Mouse (Mus musculus) left cerebral cortex, adult 8-10 months (tissue): ENCODE data around the gene Ifit3b. TPM values are rescaled to one million over a fixed set of nuclear protein-coding genes. Genes with fewer than 3 reads are reported as not detected.
"Not testable (repeated sequence)": the region's sequence is repeated elsewhere in the genome, so short reads cannot be mapped to it uniquely, and the experiment has no call there.

Experiments
- DNase-seq, 2 experiments: peaks; one replicate each; pipeline ENCODE4 v3.0.0; 2022; ENCODE audit warnings: low spot score in 2 of 2
- total RNA-seq, 4 experiments: library from RNA; stranded (reverse); gene quantifications; 2 replicates each; pipeline ENCODE4 v1.2.4; 2022

The Ifit3b gene
- 1 to 10 TPM; 3.5 to 6.3 (median 4.4) TPM for total RNA-seq

DNA sequence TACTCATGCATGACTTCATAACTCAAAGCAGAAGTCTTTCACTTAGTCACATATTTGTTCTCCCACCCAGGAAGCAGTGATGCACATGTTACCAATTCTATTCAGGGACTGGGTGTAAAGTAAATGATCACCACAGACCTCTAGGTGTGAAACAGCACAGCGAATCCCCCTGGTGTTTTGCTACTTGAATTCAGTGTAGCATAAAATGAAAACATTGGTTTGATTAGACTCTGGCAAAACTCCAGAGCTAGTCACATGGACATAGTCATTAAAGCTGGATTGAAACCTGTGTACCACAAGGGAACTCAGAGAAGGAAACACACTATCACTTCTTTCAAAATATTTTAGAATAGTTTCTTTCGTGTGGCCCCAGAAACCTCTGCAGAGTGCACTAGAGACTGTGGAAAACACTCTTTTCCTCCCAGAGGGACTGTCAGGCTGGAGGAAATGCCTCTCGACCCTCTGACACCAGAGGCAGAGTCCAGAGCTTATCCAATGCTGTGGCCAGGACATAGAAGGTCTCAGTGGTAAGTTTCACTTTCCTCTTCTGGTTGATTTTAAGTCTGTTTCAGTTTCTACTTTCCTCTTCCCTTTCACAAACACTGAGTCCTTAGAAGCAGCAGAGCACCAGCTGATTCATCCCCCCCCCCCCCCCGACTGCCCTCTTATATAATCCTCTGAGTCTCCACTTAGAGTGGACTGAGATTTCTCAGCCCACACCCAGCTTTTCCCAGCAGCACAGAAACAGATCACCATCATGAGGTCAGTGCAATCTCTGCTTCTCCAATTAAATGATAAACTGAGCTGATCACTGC lies at the start of gene Ifit3b:
Gene Ifit3b, plus strand, starts transcription at position 734 of the 815 bp plus-strand sequence.
- not testable (repeated sequence) for DNase-seq

- DNase-seq: no peak
Observed at GRCm38 (mm10) chr19:34562556-34562955, 45.2 kb upstream of the Ifit3b start.

- no peak for DNase-seq
Observed at GRCm38 (mm10) chr19:34566178-34566784, 41.5 kb upstream of the Ifit3b start.

DNA sequence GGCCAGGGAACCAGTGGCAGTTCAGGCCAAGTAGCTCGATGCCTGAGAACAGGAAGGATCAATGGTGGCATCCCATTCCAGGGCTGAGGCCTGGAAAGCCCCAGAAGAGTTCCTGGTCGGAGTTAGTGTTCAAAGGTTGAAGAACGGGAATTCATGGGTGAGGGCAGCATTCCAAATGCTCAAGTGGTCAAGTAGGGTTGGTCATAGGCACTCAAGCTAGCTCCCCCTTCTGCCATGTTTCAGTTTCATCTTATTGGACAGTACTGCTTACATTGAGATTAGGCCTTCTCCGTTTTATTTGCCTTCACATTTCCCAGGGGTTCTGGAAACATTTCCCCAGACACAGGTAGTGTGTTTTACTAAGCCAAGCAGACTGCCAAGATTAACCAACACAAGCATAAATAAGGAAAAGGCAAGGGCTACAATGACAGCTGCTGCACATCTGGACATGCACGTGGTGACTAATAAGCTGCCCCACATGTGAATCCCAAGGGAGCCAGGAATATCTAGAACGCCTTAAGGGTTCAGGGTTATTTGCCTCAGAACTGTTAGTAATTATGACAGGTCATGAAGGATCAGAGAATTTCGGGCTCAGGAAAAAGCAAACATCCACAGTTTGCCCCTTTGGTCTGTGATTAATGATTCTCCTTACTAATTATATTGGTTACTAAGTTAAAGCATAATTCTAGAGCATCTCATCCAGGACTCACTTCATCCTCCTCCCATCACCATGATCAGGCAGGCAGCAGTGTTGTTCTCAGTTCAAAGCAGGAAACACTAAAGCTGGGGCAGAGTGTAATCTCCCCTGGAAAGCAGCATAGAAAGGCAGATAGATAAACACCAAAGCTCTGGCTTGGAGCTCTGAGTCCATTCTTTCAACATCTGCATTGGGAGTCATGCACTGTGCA lies 38.5 kb upstream of the Ifit3b start:
- no peak for DNase-seq

DNA sequence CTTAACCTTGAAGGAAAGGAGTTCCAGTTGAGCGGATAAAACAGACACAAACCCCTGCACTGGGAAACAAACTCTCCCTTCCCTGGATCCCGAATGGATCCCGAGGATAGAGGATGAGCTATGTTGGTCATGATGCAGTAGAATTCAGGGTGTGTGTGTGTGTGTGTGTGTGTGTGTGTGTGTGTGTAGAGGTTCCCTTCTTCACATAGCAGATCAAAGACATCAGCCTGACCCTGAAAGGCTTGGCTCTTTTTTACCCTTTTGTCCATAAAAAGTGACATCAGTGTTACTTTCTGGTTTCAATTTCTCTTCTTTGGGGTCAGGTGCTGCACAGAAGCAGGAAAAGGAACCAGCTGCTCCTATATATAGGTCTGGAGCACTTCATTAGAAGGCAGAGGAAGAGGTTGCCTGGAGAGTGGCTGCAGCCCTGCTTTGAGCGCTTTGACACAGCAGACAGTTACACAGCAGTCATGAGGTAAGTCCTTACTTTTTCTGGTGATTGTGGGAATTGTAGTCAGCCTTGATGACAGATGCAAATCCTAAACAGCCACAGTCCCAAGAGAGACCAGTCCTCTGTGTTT lies 37.8 kb upstream of the Ifit3b start:
- no peak for DNase-seq

DNA sequence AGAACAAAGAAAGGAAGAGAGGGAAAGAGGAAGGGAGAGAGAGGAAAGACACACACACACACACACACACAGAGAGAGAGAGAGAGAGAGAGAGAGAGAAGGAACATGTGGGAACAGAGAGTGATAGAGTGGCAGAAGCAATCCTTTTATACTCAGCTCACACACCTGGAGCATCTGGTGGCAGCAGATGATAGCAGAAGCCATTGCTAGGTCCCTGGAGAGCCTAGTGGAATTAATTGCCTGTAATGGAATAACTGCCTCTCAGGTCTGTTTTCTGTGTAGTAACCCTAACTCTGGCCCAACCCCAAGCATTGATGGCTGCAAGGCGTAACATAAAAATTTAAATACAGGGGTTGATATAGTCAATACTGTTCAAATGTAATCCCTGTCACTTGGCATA lies 36.7 kb upstream of the Ifit3b start:
- no peak for DNase-seq

DNA sequence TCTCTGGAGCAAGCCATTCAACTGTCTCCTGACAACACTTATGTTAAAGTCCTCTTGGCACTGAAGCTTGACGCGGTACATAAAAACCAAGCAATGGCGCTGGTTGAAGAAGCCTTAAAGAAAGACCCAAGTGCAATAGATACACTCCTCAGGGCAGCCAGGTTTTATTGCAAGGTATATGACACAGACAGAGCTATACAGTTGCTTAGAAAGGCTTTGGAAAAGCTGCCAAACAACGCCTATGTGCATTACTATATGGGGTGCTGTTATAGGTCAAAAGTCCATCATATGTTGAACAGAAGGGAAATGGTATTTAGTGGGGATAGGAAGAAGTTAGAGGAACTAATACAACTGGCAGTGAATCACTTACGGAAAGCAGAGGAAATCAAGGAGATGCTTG lies 34.1 kb upstream of the Ifit3b start:
- DNase-seq: no peak

DNA sequence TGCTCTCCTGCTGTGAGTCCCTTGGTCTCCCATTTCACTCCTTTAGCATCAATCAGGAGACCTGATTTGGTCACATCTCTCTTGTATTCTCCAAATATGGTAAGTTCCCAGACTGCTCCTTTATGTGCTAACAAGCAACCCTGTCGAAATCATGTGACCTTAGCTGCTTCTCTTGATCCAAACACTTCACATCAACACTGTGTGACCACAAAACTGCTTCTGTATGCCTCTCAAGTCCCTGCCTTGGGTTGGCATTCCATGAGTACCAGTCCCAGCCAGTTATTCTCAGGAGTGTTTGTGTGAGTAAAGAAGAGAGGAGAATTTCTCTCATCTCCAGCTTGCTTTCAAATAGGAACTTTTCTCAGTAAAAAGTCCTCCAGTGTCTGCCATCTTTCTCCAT lies 30.6 kb upstream of the Ifit3b start:
- DNase-seq: no peak

- not testable (repeated sequence) for DNase-seq
Observed at GRCm38 (mm10) chr19:34582696-34583095, 25.1 kb upstream of the Ifit3b start.

DNA sequence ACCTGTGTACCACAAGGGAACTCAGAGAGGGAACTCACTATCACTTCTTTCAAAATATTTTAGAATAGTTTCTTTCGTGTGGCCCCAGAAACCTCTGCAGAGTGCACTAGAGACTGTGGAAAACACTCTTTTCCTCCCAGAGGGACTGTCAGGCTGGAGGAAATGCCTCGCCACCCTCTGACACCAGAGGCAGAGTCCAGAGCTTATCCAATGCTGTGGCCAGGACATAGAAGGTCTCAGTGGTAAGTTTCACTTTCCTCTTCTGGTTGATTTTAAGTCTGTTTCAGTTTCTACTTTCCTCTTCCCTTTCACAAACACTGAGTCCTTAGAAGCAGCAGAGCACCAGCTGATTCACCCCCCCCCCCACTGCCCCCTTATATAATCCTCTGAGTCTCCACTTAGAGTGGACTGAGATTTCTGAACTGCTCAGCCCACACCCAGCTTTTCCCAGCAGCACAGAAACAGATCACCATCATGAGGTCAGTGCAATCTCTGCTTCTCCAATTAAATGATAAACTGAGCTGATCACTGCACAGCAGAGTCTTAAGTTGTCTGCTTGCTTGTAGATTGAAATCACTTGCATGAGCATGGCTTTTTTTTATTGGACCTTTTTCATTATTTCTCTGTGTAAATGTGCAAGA lies 24.5 kb upstream of the Ifit3b start, which contains the start of gene Ifit3:
Gene Ifit3, plus strand, starts transcription at position 406 of the 641 bp plus-strand sequence.
- DNase-seq: not testable (repeated sequence)

- DNase-seq: not testable (repeated sequence)
Observed at GRCm38 (mm10) chr19:34585740-34586458, 21.9 kb upstream of the Ifit3b start.

DNA sequence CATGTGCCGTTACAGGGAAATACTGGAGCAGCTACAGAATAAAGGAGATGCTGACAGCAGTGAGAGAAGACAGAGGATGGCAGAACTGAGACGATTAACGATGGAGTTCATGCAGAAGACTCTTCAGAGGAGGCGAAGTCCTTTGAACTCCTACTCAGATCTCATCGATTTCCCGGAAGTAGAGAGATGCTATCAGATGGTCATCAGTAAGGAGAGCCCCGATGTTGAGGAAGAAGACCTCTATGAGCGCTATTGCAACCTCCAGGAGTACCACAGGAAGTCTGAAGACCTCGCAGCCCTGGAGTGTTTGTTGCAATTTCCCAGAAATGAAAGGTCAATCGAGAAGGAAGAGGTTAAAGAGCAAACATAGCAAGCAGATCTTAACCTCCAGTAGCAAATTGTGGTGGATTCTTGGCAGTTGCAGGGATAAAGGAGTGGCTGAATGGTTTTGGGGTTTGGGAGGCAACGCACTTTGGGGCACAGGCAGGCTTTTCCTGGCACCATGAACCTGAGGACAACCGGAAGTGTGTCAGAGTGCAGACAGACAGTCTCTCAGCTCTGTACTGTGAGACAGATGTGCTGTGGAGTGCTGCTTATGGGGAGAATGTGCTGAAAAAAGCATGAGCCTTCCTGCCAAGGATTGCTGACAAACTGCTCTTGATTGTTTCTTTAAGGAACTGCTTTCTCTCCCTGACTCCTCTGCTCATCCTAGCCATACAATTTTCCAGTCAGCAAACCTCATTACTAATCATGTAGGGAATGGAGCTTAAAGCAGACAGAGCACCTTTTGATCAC lies 19.7 kb upstream of the Ifit3b start:
- DNase-seq: not testable (repeated sequence)

GRCm38 (mm10) chr19:34588959-34589358 lies 18.8 kb upstream of the Ifit3b start:
- no peak for DNase-seq

DNA sequence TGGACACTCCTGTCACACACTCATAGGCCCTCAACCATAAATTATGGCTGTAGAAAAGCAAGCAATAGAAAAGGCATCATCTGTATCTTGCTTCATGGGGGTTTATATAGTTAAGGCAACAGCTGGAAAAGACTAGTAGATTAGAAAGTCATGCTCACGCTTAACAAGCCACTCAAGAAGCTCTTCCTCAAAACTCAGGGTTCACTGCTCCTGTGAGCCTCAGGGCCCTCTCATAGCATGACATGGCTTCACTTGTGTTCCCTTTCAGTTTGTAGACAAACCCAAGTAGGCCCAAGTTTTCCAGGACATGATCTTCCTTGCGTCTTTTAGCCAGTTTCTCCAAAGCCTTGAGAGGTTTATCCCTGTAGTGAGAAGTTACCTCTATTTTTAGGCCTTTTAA lies 14.3 kb upstream of the Ifit3b start:
- no peak for DNase-seq

DNA sequence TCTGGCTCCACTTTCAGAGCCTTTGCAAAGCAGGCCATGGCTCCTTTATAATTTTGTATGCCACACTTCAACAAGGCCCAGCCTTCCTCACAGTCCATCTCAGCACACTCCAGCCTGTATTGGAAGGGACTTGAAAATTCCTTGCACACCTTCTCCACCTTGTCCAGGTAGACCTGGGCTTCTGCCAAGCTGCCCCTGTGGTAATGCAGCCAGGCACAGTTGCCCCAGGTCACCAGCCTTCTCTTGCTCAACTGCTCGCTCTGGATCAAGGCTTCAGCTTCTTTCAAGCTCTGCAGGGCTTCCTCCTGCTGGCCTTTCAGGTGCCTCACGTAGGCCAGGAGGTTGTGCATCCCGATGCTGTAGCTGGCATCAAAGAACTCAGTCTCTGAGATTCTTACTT lies 13.2 kb upstream of the Ifit3b start:
- not testable (repeated sequence) for DNase-seq

DNA sequence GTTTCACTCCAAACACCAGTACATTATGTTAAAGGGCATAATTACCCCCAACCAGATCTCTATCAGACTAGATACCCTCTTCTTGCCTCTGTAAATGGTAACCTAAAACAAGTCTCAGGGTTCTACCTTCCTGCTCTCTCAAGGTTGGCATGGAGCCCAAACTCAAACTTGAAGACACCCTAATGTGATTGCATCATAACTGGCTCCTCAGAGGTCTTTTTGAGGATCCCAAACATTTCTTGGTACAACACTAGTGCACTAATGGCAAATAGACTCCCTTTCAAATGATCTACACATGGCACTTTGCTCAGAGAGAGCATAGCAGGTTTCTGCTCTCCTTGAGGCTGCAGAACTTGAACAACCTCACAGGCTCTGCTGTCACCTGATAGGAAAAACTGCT lies 11.0 kb upstream of the Ifit3b start:
- DNase-seq: no peak

GRCm38 (mm10) chr19:34598341-34598740 lies 9.4 kb upstream of the Ifit3b start:
- DNase-seq: no peak

DNA sequence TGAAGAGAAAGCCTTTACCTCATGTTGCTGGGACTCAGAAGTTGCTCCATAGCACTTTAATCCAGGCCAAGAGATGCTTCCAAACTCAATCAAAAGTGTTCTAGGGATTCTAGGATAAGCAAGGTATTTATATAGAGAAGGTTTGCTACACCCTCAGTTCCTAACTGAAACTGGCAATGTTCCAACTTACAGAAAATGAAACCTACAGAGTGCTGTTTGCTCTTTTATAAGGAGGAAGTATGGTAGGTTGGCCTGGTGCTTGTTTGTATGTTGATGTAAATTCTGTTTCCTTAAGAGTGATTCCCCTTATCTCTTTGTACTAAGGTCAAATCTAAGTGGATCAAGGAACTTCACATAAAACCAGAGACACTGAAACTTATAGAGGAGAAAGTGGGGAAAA lies 8.5 kb upstream of the Ifit3b start:
- not testable (repeated sequence) for DNase-seq

- DNase-seq: not testable (repeated sequence)
Observed at GRCm38 (mm10) chr19:34601888-34602287, 5.9 kb upstream of the Ifit3b start, which contains the start of gene Ifit1bl1. TSS of gene Ifit1bl1 (minus strand) at chr19:34601956.
